Mouse (Mus musculus) thymus, postnatal 4 days (tissue): ENCODE data around the gene Wdr82.

Experiments used
- DNase-seq: peaks from one replicate; pipeline ENCODE4 v3.0.0; 2021

Gene Wdr82

GRCm38 (mm10) chr9:106227790-106228429 lies 57.2 kb downstream of the Wdr82 start:
- no peak for DNase-seq

GRCm38 (mm10) chr9:106230051-106230733 lies 59.5 kb downstream of the Wdr82 start:
- DNase-seq = no peak

- DNase-seq = no peak
Observed at GRCm38 (mm10) chr9:106230734-106231106, 60.0 kb downstream of the Wdr82 start.

- DNase-seq = no peak
Observed at GRCm38 (mm10) chr9:106231220-106231619, 60.5 kb downstream of the Wdr82 start.

GRCm38 (mm10) chr9:106231816-106232215 lies 61.1 kb downstream of the Wdr82 start:
- DNase-seq = no peak

GRCm38 (mm10) chr9:106232956-106233355 lies 62.2 kb downstream of the Wdr82 start:
- DNase-seq = no peak

GRCm38 (mm10) chr9:106233953-106234352 lies 63.2 kb downstream of the Wdr82 start:
- no peak for DNase-seq

- DNase-seq = no peak
Observed at GRCm38 (mm10) chr9:106235194-106235830, 64.6 kb downstream of the Wdr82 start.

- no peak for DNase-seq
Observed at GRCm38 (mm10) chr9:106236156-106236817, 65.6 kb downstream of the Wdr82 start.

GRCm38 (mm10) chr9:106236818-106237211 lies 66.1 kb downstream of the Wdr82 start:
- DNase-seq = no peak

- no peak for DNase-seq
Observed at GRCm38 (mm10) chr9:106237401-106237800, 66.7 kb downstream of the Wdr82 start.

- DNase-seq = no peak
Observed at GRCm38 (mm10) chr9:106237878-106238277, 67.2 kb downstream of the Wdr82 start.
